Mouse (Mus musculus) cerebellum, adult 11-12 months (tissue): ENCODE measurements at regions not wholly inside any gene's neighbourhood (a gene's known extent, or its start where the extent isn't known, plus 50 kb on each side); places are given as distances from the start of the nearest gene placed in this dataset.

ENCODE experiments used
- DNase-seq: peaks from one replicate; pipeline ENCODE4 v3.0.0; 2022

DNA sequence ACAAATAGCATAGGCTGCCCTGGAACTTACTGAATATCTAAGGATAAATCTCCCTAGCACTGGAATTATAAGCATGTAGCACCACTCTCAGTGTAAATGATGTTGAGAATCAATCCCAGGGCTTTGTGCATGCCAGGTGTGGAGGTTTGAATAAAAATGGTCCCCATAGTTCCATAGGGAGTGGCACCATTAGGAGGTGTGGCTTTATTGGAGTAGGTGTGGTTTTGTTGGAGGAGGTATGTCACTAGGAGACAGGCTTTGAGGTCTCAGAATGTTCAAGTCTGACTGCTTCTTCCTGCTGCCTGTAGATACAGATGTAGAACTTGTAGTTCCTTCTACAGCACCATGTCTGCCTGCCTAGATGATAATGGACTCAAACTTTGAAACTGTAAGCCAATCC is 217.8 kb downstream of the Rsl24d1 start:
- no peak for DNase-seq

DNA sequence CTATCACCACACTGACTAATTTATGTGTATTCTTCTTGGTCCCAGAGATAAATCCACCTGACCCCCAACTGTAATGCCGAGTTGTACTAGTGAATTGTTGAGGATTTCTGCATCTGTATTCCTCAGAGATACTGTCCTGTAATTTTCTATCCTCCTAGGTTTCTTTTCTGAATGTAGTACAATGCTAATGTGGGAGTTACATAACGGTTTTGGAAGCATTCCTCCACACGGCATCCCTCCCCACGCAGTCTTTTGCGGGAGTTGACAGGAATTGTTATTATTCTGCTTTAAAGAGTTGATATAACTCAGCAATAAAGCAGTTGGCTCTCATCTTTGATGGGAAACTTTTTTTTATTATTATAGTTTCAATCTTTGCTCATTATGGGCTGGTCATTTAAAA is 222.8 kb downstream of the Rsl24d1 start:
- DNase-seq = no peak

DNA sequence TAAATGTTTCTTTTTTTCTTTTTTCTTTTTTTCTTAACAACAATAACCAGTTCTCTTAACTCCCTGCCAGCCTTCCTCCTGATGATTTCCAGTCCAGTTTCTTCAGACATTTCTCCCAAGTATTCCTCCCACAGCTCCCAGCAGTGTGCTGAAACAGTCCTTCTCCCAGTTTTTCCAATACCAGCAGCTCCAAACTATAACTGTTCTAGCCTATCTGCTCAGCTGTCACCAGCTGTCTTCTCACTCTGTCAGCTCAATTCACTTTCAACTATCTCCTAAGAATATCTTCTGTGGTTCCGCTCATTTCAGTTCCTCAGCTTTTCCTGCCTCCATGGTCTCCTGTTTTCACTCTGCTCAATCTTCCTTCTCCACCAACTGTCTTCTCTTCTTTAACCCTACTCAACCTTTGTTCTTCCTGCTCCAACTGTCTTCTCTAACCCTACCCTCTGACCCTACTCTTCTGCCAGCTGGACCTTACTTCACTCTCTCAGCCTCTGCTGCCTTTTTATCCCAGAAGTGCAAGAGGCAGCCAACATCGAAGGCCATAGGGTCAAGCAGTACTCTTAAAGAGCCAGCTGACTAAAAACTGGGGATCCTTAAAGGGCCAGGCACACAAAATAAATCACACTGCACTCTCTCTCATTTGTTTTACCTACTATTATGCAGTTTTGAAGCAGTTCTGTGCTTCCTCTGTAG is 224.0 kb downstream of the Rsl24d1 start:
- no peak for DNase-seq

DNA sequence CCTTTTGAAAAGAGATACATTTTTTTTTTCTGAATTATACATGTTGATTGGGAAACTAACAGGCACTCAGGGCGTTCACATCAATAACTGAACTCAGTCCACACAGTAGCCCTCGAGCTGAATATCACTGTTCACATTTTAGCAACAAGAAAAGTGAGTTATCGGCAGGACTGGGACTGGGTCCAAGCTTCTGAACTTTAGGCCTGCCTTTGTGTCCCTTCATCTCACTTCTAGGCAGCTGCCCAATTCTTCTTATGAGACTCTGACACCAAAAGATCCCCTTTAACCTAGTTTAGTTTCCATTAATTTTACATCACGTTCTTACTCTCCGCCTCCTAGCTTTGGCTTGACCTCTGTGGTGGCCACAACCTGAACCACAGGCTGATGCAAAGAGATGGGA is 242.7 kb downstream of the Rsl24d1 start:
- DNase-seq = no peak

DNA sequence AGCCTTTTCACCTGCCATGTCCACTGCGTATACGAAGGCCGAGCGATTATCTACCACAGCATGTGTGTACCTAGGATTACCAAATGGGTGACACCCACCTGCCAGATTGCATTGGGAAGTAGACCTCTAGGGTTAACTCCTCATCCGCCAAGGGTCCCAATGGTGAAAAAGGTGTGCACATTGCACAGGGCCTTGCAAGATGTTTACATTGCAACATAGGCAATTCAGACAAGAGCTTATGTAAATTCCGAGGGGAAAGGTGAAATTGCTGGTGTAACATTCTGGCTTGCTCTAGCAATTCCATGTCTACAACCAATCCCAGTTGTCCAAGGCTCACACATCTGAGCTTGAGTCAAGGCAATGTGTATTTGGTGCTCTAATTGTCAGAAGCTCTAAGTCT is 245.7 kb downstream of the Rsl24d1 start:
- no peak for DNase-seq

DNA sequence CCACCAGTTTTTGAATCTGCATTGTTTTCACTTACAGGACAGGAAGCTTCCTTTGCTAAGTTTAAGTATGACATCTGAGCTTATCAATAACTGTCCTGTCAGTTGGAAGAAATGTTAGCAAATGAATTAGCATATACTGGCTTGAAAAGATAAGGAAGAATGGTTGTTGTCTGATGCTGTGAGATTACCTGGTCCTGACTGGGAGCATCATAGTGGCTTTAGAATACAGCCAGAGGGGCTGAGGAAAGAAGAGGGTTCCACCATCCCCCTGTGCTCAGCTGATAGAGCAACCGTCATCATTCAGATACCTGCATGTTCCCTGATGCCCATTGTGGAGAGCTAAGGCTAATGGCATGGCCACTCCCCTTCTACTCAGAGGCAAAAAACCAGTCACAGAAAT is 267.5 kb downstream of the Rsl24d1 start:
- DNase-seq = no peak

DNA sequence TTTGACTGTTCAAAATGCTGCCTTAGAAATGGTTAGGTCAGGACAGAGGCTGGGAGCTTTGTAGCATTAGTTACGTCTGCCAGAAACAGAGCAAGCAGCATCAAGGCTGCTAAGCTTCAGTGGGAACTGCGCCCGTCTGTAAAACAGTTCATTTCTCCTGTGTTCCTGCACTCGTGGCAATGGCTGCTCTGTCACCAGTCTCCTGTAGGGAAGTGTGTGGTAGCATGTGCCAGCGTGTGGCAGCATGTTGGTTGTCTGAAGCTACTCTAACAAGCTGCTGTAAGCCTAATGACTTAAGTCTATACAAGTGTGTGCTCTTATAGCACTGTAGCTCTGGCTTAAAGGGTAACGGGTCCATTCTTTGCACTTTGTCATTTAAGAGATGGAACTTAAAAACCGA is 278.8 kb downstream of the Rsl24d1 start:
- DNase-seq = no peak

DNA sequence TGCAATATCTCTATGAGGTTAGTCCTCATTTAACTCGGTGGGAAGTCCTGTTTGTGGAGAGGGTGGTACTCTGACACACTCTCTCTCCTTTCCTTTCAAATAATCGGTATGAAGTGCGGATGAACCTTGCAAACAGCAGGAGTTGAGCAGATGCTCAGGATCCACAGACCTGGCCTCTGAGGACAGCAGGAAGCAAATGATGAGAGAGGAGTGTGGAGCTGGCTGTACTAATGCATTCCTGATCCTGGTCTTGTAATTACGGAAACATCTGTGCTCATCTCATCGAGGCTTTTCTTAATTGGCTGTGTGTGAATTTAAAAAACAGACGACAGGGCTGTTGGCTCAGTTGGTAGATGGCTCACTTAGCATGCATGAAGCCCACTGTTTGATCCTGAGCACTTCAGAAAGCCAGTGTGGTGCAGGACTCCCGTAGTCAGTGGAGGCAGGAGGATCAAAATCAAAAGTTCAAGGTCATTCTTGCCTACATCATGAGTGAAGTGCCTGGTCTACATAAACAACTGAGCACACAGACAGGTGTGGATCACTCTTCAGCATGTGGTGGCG is 300.2 kb downstream of the Rsl24d1 start:
- no peak for DNase-seq

DNA sequence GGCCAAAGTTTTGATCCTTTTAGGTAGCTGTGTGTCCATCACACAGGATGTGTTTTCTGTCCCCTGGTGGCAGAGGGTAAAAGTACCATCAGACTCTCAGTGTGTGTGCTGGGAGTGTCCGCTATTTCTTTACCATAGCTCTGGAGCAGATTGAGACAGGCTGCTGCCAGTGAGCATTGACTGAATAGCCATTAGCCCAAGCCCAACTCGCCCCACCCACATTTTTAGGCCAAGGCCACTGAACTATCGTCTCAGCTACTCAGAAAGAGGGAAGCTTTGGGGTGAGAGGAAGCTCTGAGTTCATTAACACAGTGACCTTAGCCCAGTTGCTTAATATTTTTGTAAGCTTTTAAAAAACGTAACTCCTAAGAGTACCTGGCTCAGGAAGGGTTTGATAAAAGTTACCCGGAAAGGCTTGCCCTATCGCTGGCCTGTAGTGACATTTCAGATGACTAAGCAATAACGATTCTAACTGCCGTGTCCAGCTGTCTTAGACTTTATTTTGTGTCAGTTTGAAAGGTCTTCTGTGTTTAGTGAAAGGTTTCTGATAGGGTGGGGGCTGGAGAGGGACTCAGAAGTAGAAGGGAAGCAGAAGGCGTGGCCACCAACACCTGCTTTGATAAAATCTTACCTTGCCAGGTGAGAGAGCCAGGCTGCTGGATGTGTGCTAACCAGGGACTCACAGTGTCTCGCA is 303.0 kb downstream of the Rsl24d1 start:
- DNase-seq = no peak
